Mouse (Mus musculus) liver, embryonic 14.5 days (tissue): Measurements from ENCODE around the gene Psmg3.

Experiments used
- CTCF ChIP-seq: IDR thresholded peaks from 2 replicates; pipeline ENCODE4 v1.5.1; 2016; ENCODE audit warnings: antibody characterized with exemption, low read depth, control low read depth
- EP300 ChIP-seq: IDR thresholded peaks from 2 replicates; pipeline ENCODE4 v1.6.1; 2016; ENCODE audit warnings: antibody characterized with exemption, low read depth

- TF ChIP-seq CTCF (peak; percentile 53), EP300 (no peak)
Observed at GRCm38 (mm10) chr5:139791227-139792158, 35.2 kb downstream of the Psmg3 start, which contains the start of gene Mafk.
